8 mouse cellular contexts compared by ENCODE assay signal in genomic region chr13:101766605-101767012, GRCm38 (mm10). TPM values are rescaled to one million over a fixed set of nuclear protein-coding genes. Genes with fewer than 3 reads are reported as not detected.
DNase-seq lines count a peak whose midpoint lies in the region; ATAC-seq and TF ChIP-seq lines count a peak whose summit lies in the region.

No protein-coding gene starts in this region.

- H3K4me1 ChIP-seq in kidney, postnatal 0 days (replicated peaks; ENCODE audit: insufficient read depth, low read length) = peaks cover 14% of the 10 kb centered on the region; the same call in 1 of the 2 replicates
- H3K4me1 ChIP-seq in brown adipose tissue, adult 24 weeks (ENCODE audit: control insufficient read depth, insufficient read depth, insufficient read length, low read length) = peaks cover 21% of the 10 kb centered on the region
- peaks cover 25% of the 10 kb centered on the region for H3K4me1 ChIP-seq in hindbrain, embryonic 16.5 days (ENCODE audit: control insufficient read depth, insufficient read depth, low read depth, low read length)
- peaks cover 31% of the 10 kb centered on the region for H3K4me1 ChIP-seq in midbrain, embryonic 16.5 days (ENCODE audit: control insufficient read depth, insufficient read depth, low read length)

- peak overlapping the region; percentile 92 for H3K9ac ChIP-seq in kidney, postnatal 0 days (ENCODE audit: low read depth, low read length)
- peak overlapping the region; percentile 97 for H3K9ac ChIP-seq in hindbrain, embryonic 16.5 days (ENCODE audit: low read depth, low read length)
- peak overlapping the region; percentile 95 for H3K9ac ChIP-seq in midbrain, embryonic 16.5 days (ENCODE audit: low read depth, low read length)

- peak overlapping the region; percentile 98 for H3K27ac ChIP-seq in kidney, postnatal 0 days
- peak overlapping the region; percentile 76 for H3K27ac ChIP-seq in brown adipose tissue, adult 24 weeks (replicated peaks; ENCODE audit: low read depth, low read length)
- H3K27ac ChIP-seq in hindbrain, embryonic 16.5 days (ENCODE audit: low read depth, low read length) = peak overlapping the region; percentile 97
- H3K27ac ChIP-seq in midbrain, embryonic 16.5 days (ENCODE audit: low read length) = peak overlapping the region; percentile 97

- ATAC-seq in kidney, postnatal 0 days (replicated peaks; ENCODE audit: low FRiP score, low read depth) = no peak
- no peak for ATAC-seq in hindbrain, embryonic 16.5 days
- ATAC-seq in midbrain, embryonic 16.5 days = no peak

- TF ChIP-seq CTCF in kidney, postnatal 0 days (IDR thresholded peaks at IDR 0.05; ENCODE audit: low read depth) = no peak

- H3K27me3 ChIP-seq in kidney, postnatal 0 days (ENCODE audit: insufficient read depth, low read length) = no peaks in the 10 kb centered on the region
- no peaks in the 10 kb centered on the region for H3K27me3 ChIP-seq in hindbrain, embryonic 16.5 days (replicated peaks; ENCODE audit: control insufficient read depth, insufficient read depth, low read length)
- no peaks in the 10 kb centered on the region for H3K27me3 ChIP-seq in midbrain, embryonic 16.5 days (ENCODE audit: control insufficient read depth, insufficient read depth, low read depth, low read length)

- DNase-seq in kidney, postnatal 0 days (ENCODE audit: low spot score) = no peak
- DNase-seq in kidney, postnatal 14 days = no peak
- DNase-seq in embryo, embryonic 10 days (ENCODE audit: low spot score) = no peak
- DNase-seq in ovary, postnatal 14 days (ENCODE audit: low spot score) = no peak
- no peak for DNase-seq in urinary bladder, adult 2 months (ENCODE audit: low spot score)

- H3K9me3 ChIP-seq in kidney, postnatal 0 days (replicated peaks; ENCODE audit: low read length) = no peaks in the 10 kb centered on the region
- H3K9me3 ChIP-seq in hindbrain, embryonic 16.5 days (ENCODE audit: control insufficient read depth, low read length) = no peaks in the 10 kb centered on the region
- H3K9me3 ChIP-seq in midbrain, embryonic 16.5 days (replicated peaks; ENCODE audit: control insufficient read depth, low read length, poor library complexity, severe bottlenecking) = no peaks in the 10 kb centered on the region

- peak overlapping the region; percentile 94 for H3K4me3 ChIP-seq in kidney, postnatal 0 days (replicated peaks; ENCODE audit: low read depth, low read length)
- peak overlapping the region; percentile 91 for H3K4me3 ChIP-seq in brown adipose tissue, adult 24 weeks (ENCODE audit: insufficient read depth, low read depth, low read length)
- peak overlapping the region; percentile 97 for H3K4me3 ChIP-seq in hindbrain, embryonic 16.5 days (ENCODE audit: low read length)
- peak overlapping the region; percentile 90 for H3K4me3 ChIP-seq in midbrain, embryonic 16.5 days (ENCODE audit: low read depth, low read length)

- H3K4me2 ChIP-seq in kidney, postnatal 0 days (ENCODE audit: low read length) = peak overlapping the region; percentile 83
- peak overlapping the region; percentile 75 for H3K4me2 ChIP-seq in hindbrain, embryonic 16.5 days (ENCODE audit: low read length)
- peak overlapping the region; percentile 86 for H3K4me2 ChIP-seq in midbrain, embryonic 16.5 days (ENCODE audit: low read length)

- no peaks in the 10 kb centered on the region for H3K36me3 ChIP-seq in kidney, postnatal 0 days (ENCODE audit: insufficient read depth, low read length)
- no peaks in the 10 kb centered on the region for H3K36me3 ChIP-seq in hindbrain, embryonic 16.5 days (ENCODE audit: control insufficient read depth, insufficient read depth, low read length)
- H3K36me3 ChIP-seq in midbrain, embryonic 16.5 days (ENCODE audit: control insufficient read depth, insufficient read depth, low read length) = no peaks in the 10 kb centered on the region

- WGBS in kidney, postnatal 0 days = 0% methylated on average over 5 of the region's 5 CpGs
- WGBS in hindbrain, embryonic 16.5 days = 0% methylated on average over 5 of the region's 5 CpGs
- WGBS in midbrain, embryonic 16.5 days = 0% methylated on average over 5 of the region's 5 CpGs

RNA-seq across cellular contexts. Expression of gene Pik3r1, which starts 1.4 kb away (rescaled TPM):
- polyA plus RNA-seq in kidney, postnatal 0 days (2015; fragmentation: Nextera tagmentation; extraction: Ambion mirVana) = 30.3 and 35.8 TPM in 2 replicates
- 52.1 and 81.4 TPM in 2 replicates for polyA plus RNA-seq in brown adipose tissue, adult 24 weeks (2012; ENCODE audit: insufficient read depth, insufficient read length, missing spikeins)
- 51.3 and 51.6 TPM in 2 replicates for polyA plus RNA-seq in hindbrain, embryonic 16.5 days (2015; fragmentation: Nextera tagmentation; extraction: Ambion mirVana)
- polyA plus RNA-seq in midbrain, embryonic 16.5 days (2015; fragmentation: Nextera tagmentation; extraction: Ambion mirVana) = 45.7 and 49.1 TPM in 2 replicates
- polyA plus RNA-seq in urinary bladder, adult 2 months (2012; rRNA removed) = 30.9 and 49.8 TPM in 2 replicates
